Mouse (Mus musculus) G1E-ER4 (cell line): ENCODE data around the gene Exoc5. TPM values are rescaled to one million over a fixed set of nuclear protein-coding genes. Genes with fewer than 3 reads are reported as not detected.

ENCODE experiments used
- GATA1 ChIP-seq: IDR thresholded peaks from one replicate; pipeline ENCODE4 v1.8.0; 2012; ENCODE audit warnings: low read length, inconsistent platforms
- polyA plus RNA-seq: library from polyadenylated mRNA; stranded (reverse); fragments of >175 nt; gene quantifications from 2 replicates; pipeline ENCODE4 v1.2.3, GENCODE M21; 2012

The Exoc5 gene
- polyA plus RNA-seq, 1 experiment, result 10.3 TPM

GRCm38 (mm10) chr14:49027040-49027778, 39.2 kb downstream of the Exoc5 start:
- no peak for TF ChIP-seq GATA1

DNA sequence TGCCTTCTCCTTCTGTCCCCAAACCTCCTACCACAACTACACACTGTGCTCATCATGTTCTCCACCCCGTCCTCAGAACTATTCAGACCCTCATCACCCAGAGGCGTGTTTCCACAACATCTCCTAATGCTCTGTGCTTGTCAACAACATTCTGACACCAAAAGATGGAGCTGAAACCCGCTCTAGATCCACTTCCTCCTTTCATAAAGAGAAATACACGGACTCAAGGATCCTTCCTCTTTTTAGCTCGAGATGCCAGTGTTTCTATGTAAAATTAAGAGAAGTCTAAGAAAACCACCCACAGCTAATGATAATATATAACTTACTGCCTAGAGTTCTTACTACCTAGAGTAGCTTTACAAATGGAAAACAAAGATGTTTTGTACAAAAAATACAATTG, 46.7 kb downstream of the Exoc5 start:
- no peak for TF ChIP-seq GATA1

DNA sequence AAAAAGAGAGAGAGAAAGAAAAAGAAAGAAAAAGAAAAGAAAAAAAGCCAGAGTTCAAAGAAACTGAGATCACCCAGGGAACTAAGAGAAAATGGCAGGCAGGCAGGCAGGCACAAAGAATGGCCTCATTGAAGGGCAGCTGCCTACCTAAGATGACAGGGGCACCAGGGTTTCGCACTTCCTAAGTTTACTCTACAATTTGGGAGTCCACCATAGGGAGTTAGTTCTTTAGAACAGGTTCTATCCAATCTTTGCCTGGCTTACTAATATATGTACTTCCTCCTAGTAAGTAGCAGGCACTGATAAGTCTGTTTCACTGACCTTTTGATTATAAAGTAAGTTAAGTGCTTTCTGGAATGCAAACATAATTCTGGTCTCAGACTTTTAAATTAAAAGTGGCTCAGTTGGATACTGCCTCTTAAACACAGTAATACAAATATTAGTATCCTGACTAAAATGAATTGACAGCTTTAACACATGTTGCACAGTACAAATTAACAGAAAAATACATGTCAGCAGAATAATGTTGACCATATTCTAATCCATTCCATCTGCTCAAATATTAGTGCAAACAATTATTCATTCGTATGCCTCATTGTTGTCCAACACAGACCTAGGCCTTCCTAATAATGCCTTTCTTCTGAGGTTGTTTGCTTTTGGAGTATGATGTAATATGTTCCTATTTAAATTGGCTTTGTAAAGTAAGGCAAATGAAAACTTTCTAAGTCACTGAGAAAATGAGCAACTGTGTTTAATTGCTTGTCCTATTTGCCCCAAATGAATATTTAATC, 57.9 kb downstream of the Exoc5 start:
- no peak for TF ChIP-seq GATA1

GRCm38 (mm10) chr14:49007979-49008378, 58.5 kb downstream of the Exoc5 start:
- TF ChIP-seq GATA1, result no peak

DNA sequence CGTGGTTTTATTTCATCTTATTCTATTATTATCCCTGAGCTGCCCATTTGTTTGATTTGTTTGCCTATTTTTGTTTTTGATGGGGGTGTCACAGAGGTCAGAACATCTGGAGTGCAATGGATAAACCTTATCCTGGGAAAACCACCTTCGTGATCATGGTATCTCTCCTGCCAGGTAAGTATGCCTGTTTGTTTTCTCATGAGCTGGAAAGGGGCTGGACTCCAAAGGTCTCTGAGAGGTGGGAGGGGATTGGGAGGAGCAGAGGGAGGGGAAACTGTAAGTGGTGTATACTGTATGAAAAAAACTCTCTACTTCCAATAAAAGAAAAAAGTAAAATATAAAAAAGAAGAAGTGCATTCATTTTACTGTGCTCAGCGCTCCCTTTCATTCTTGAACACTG, 64.8 kb downstream of the Exoc5 start:
- TF ChIP-seq GATA1, result no peak

GRCm38 (mm10) chr14:48998795-48999194, 67.7 kb downstream of the Exoc5 start:
- no peak for TF ChIP-seq GATA1

DNA sequence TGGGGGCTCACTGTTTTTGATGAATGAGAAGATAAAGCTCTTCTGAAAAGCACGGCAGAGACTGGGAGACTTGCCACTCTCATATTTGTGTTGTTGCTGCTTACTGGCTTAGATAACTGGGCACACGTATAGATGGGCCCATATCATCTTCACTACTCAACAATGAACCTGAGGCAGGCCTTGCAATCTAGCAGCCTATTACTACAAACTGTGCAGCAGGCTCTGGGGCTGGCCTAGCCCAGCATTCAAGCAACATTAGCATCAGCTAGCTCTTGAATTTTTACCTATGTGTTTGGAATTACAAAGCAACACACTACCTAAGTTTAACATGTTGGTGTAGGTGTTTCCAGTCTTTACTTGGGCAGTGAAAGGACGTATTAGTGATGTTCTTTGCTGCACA, 72.6 kb downstream of the Exoc5 start:
- TF ChIP-seq GATA1, result no peak

DNA sequence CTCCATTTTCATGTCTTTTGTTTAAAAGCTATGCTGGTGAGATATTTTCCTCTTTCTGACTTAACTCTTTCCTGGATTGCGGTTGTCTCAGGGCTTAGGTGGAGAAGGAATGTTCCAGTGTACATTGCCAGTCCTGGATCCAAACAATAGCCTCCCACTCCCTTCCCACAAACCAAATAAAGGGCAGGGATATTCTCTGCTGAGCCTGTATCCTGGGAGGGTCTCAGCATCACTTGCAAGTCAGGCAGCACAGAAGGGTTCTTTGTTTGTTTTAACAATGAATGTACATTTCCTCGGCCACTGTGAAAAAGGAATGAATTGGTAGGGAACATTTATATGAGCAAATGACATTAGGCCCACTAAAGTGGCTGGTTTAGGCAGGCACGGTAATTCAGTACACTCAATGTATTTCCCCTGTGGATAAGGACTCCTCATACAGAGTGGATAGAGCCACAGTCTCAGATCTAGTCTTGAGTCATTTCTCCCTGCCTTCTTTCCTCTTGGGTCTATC, 74.3 kb downstream of the Exoc5 start:
- no peak for TF ChIP-seq GATA1

- TF ChIP-seq GATA1, result no peak
These were observed 75.3 kb downstream of the Exoc5 start for GRCm38 (mm10) chr14:48991144-48991522.

- no peak for TF ChIP-seq GATA1
These were observed 75.8 kb downstream of the Exoc5 start for GRCm38 (mm10) chr14:48990471-48991143.

DNA sequence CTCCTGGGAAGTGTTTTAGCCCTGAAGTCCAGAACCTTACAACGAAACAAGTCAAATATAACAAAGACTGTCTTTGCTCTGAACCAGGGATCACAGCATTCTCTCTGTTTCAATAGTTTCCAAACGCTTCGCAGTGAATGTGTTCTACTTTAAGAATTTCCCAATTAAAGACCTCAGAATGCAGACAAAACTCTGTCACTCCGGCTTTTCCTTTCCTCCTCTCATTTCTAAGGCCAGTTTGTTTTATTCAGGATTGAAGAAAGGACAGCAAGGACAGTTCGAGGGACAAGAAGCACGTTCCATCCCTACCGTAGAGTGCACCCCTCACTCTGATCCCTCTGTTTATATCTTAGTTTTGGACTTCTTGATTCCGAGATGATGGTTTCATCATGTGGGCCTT, 76.6 kb downstream of the Exoc5 start:
- no peak for TF ChIP-seq GATA1

DNA sequence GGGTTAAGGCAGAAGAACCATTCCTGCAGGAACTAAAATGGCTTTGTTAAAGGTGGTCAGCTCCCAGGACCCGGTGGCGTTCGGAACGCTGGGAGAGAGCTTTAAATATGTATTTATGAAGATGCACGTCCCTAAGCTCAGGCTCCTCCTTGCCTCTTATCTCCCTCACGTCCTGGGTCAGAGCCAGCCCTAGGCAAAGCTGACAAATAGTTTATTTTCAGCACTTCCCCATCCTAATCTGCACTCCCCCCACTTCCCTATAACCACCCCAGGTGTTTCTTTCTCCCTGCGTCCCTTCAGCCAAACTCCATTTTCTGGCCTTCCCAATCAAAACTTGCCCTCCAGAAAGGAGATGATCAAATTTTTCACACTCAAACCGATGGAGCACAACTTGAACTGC, 80.2 kb downstream of the Exoc5 start:
- TF ChIP-seq GATA1, result no peak

GRCm38 (mm10) chr14:48985673-48986072, 80.8 kb downstream of the Exoc5 start:
- TF ChIP-seq GATA1, result no peak

DNA sequence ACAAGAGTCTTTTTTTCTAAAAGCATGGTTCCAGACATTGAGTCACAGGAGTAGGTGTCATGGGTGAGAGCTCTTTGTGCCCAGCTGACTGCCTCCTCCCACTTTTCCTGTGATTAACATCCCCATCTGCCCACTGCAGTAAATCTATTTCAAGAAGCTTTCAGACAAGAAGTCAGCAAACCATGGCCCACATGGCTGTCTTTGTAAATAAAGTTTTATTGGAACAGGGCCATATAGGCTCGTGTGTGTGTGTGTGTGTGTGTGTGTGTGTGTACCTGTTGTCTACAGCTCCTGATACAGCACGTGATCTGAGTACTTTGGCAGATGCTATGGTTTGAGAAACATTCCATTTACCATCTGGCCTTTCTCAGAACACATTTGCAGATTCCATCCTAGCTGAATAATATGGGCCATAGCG, 87.5 kb downstream of the Exoc5 start:
- no peak for TF ChIP-seq GATA1

GRCm38 (mm10) chr14:48971546-48971945, 94.9 kb downstream of the Exoc5 start:
- TF ChIP-seq GATA1, result no peak

DNA sequence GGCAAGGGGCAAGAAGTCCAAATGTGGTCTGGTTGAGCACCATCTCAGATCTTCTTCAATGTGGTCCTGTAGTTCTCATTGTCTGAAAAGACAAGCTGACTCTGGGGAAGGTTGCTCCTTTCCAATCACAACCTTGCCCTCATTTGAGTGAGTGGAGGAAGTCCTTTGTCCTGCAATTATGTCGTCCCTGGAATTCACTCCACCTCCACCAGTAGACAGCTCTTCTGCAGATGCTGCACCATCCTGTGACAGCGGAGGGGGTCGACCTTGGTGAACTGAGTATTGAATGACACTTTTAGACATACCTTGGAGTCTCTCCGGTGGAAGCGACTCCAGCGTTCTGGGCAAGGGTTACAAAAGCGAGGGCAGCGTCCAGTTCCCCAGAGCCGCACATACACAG, 97.8 kb downstream of the Exoc5 start:
- no peak for TF ChIP-seq GATA1

Other genes with a start within 250 kb of the Exoc5 start
- gene Ap5m1, start 556 bp downstream of the Exoc5 start, polyA plus RNA-seq, result 1.3 and 3.8 TPM in 2 replicates
- 14.1 and 18.1 TPM in 2 replicates for gene Naa30, start 105.6 kb upstream of the Exoc5 start, polyA plus RNA-seq
- gene ccdc198, start 178.8 kb upstream of the Exoc5 start, polyA plus RNA-seq, result not detected in 2 replicates